In the genomic region with DNA sequence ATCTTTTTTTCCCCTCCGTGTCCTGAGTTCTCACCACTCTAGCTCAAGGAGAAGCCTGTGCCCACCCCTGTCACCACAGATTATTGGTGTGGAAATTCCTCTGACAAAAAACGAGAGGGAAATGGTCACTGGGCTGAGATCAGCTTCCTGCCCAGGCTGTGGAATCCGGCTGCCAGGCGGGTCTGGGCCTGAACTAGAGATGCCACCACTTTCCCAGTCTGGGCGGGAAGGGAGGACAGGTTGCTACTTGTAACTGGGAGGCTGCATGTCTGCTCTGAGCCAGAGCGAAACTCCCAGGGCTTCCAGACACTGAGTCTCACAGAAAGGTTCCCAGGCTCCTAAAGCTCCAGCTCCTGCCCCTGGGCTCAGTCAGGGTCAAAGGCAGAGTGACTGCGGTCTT, we compare ENCODE assay signal across 19 mouse cellular contexts. TPM values are rescaled to one million over a fixed set of nuclear protein-coding genes. Genes with fewer than 3 reads are reported as not detected.
A peak's percentile ranks its signal among the peaks of the same experiment; 100 is the strongest.
DNase-seq lines count a peak whose midpoint lies in the region; ATAC-seq and TF ChIP-seq lines count a peak whose summit lies in the region.
"Had no signal": no experiment of that assay in that cellular context is flagged by ENCODE, and none has a peak within 500 bp of the region (broad histone marks: within the 10 kb centered on the region; RNA-seq: fewer than 3 reads in every experiment).

No protein-coding gene starts in this region.

- H3K4me2 ChIP-seq in embryonic facial prominence, embryonic 14.5 days (ENCODE audit: low read depth, low read length) = no peak overlapping the region
- no peak overlapping the region for H3K4me2 ChIP-seq in limb, embryonic 14.5 days (replicated peaks; ENCODE audit: low read depth, low read length, severe bottlenecking)
- no peak overlapping the region for H3K4me2 ChIP-seq in forebrain, embryonic 15.5 days (replicated peaks)
- H3K4me2 ChIP-seq: heart, embryonic 15.5 days had no signal

- H3K4me1 ChIP-seq in embryonic facial prominence, embryonic 14.5 days (ENCODE audit: control insufficient read depth, insufficient read depth, low read length) = peaks cover 4% of the 10 kb centered on the region; the same call in 1 of the 2 replicates
- H3K4me1 ChIP-seq in limb, embryonic 14.5 days (ENCODE audit: control insufficient read depth, insufficient read depth, low read length) = no peaks in the 10 kb centered on the region
- no peaks in the 10 kb centered on the region for H3K4me1 ChIP-seq in forebrain, embryonic 15.5 days
- H3K4me1 ChIP-seq: heart, embryonic 15.5 days had no signal

- H3K36me3 ChIP-seq in embryonic facial prominence, embryonic 14.5 days (ENCODE audit: control insufficient read depth, insufficient read depth, low read length) = no peaks in the 10 kb centered on the region
- H3K36me3 ChIP-seq in limb, embryonic 14.5 days (ENCODE audit: control insufficient read depth, insufficient read depth, low read length) = no peaks in the 10 kb centered on the region
- H3K36me3 ChIP-seq in forebrain, embryonic 15.5 days = no peaks in the 10 kb centered on the region
- H3K36me3 ChIP-seq: heart, embryonic 15.5 days had no signal

- H3K27ac ChIP-seq in embryonic facial prominence, embryonic 14.5 days (replicated peaks; ENCODE audit: low read depth, low read length) = peak overlapping the region; percentile 72
- peak overlapping the region; percentile 2; the same call in 1 of the 2 replicates for H3K27ac ChIP-seq in limb, embryonic 14.5 days (replicated peaks; ENCODE audit: low read depth, low read length)
- no peak overlapping the region for H3K27ac ChIP-seq in forebrain, embryonic 15.5 days (replicated peaks)
- H3K27ac ChIP-seq: heart, embryonic 15.5 days had no signal

- H3K4me3 ChIP-seq in embryonic facial prominence, embryonic 14.5 days (ENCODE audit: low read depth, low read length) = no peak overlapping the region
- no peak overlapping the region for H3K4me3 ChIP-seq in limb, embryonic 14.5 days (replicated peaks; ENCODE audit: low read length)
- no peak overlapping the region for H3K4me3 ChIP-seq in forebrain, embryonic 15.5 days
- H3K4me3 ChIP-seq: heart, embryonic 15.5 days; megakaryocyte, embryonic 14.5 days had no signal

- peak; percentile 14 for DNase-seq in embryo, embryonic 9.5 days (ENCODE audit: extremely low spot score)
- DNase-seq in embryo, embryonic 11 days = no peak
- peak; percentile 83 for DNase-seq in embryonic facial prominence, embryonic 14.5 days (ENCODE audit: low spot score)
- DNase-seq in limb, embryonic 14.5 days (ENCODE audit: low spot score) = no peak
- peak; percentile 84 for DNase-seq in urinary bladder, postnatal 14 days (ENCODE audit: low spot score)
- DNase-seq in spleen, postnatal 4 days (ENCODE audit: low spot score in 2 of 2) = no peak
- DNase-seq in kidney, adult 18-20 months = no peak
- DNase-seq: adrenal gland, adult 8-10 months; cerebellum, adult 11-12 months; gastrocnemius, postnatal 10 days; heart, adult 18-20 months; left cerebral cortex, postnatal 4 days; lung, postnatal 14 days; thymus, adult 2 months had no signal

- H3K9me3 ChIP-seq in embryonic facial prominence, embryonic 14.5 days (ENCODE audit: control insufficient read depth, low read length) = no peaks in the 10 kb centered on the region
- H3K9me3 ChIP-seq in limb, embryonic 14.5 days (ENCODE audit: control insufficient read depth, low read length) = no peaks in the 10 kb centered on the region
- no peaks in the 10 kb centered on the region for H3K9me3 ChIP-seq in forebrain, embryonic 15.5 days
- H3K9me3 ChIP-seq: heart, embryonic 15.5 days; megakaryocyte, embryonic 14.5 days had no signal

- H3K27me3 ChIP-seq in embryonic facial prominence, embryonic 14.5 days (replicated peaks; ENCODE audit: control insufficient read depth, insufficient read depth, low read length) = no peaks in the 10 kb centered on the region
- no peaks in the 10 kb centered on the region for H3K27me3 ChIP-seq in limb, embryonic 14.5 days (ENCODE audit: control insufficient read depth, insufficient read depth, low read length)
- H3K27me3 ChIP-seq in forebrain, embryonic 15.5 days = no peaks in the 10 kb centered on the region
- H3K27me3 ChIP-seq: heart, embryonic 15.5 days had no signal

- H3K9ac ChIP-seq in embryonic facial prominence, embryonic 14.5 days (ENCODE audit: low read depth, low read length) = no peak overlapping the region
- 0 out of 2 replicates have a peak overlapping the region, but pooled peaks have one; percentile 31 for H3K9ac ChIP-seq in limb, embryonic 14.5 days (ENCODE audit: low read depth, low read length, severe bottlenecking)
- H3K9ac ChIP-seq in forebrain, embryonic 15.5 days (replicated peaks) = no peak overlapping the region
- H3K9ac ChIP-seq: heart, embryonic 15.5 days had no signal

- TF ChIP-seq POLR2A in limb, embryonic 14.5 days (IDR thresholded peaks at IDR 0.05; ENCODE audit: borderline replicate concordance, extremely low read depth, insufficient read depth, insufficient read length) = no peak

- ATAC-seq in embryonic facial prominence, embryonic 14.5 days (ENCODE audit: low read depth) = peak; percentile 61; the same call in 1 of the 2 replicates
- no peak for ATAC-seq in limb, embryonic 14.5 days (ENCODE audit: low FRiP score, low read depth)
- ATAC-seq in forebrain, embryonic 15.5 days (replicated peaks) = no peak
- ATAC-seq: inflammation-experienced regulatory T-cells, adult 6 months; midbrain, embryonic 16.5 days had no signal

- WGBS in embryonic facial prominence, embryonic 14.5 days = 65% methylated on average over 7 of the region's 7 CpGs
- 46% methylated on average over 7 of the region's 7 CpGs for whole genome bisulfite sequencing in limb, embryonic 14.5 days
- whole genome bisulfite sequencing in forebrain, embryonic 15.5 days = 88% methylated on average over 7 of the region's 7 CpGs

RNA-seq across cellular contexts. Expression of gene Diexf, which starts 11.0 kb away (rescaled TPM):
- polyA plus RNA-seq in embryonic facial prominence, embryonic 14.5 days (2014; fragmentation: Nextera tagmentation; extraction: Ambion mirVana) = 8.6 and 9.6 TPM in 2 replicates
- 33.4 and 43.6 TPM in 2 replicates for polyA plus RNA-seq in limb, embryonic 14.5 days (2012; rRNA removed)
- 8.9 and 10.6 TPM in 2 replicates for polyA plus RNA-seq in limb, embryonic 14.5 days (2014; fragmentation: Nextera tagmentation; extraction: Ambion mirVana)
- polyA plus RNA-seq in forebrain, embryonic 15.5 days (2015; fragmentation: Nextera tagmentation; extraction: Ambion mirVana) = 11.2 and 11.5 TPM in 2 replicates

RNA-seq across cellular contexts. Expression of gene Irf6, which starts 11.8 kb away (rescaled TPM):
- 33.9 and 41.6 TPM in 2 replicates for polyA plus RNA-seq in embryonic facial prominence, embryonic 14.5 days (2014; fragmentation: Nextera tagmentation; extraction: Ambion mirVana)
- 18.6 and 23.5 TPM in 2 replicates for polyA plus RNA-seq in limb, embryonic 14.5 days (2012; rRNA removed)
- polyA plus RNA-seq in limb, embryonic 14.5 days (2014; fragmentation: Nextera tagmentation; extraction: Ambion mirVana) = 39.8 and 50.0 TPM in 2 replicates
- 0.52 and 0.79 TPM in 2 replicates for polyA plus RNA-seq in forebrain, embryonic 15.5 days (2015; fragmentation: Nextera tagmentation; extraction: Ambion mirVana)

RNA-seq across cellular contexts. Expression of gene A130010J15Rik, which starts 26.7 kb away (rescaled TPM):
- polyA plus RNA-seq in embryonic facial prominence, embryonic 14.5 days (2014; fragmentation: Nextera tagmentation; extraction: Ambion mirVana) = 12.3 and 16.0 TPM in 2 replicates
- polyA plus RNA-seq in limb, embryonic 14.5 days (2012; rRNA removed) = 7.8 and 9.6 TPM in 2 replicates
- polyA plus RNA-seq in limb, embryonic 14.5 days (2014; fragmentation: Nextera tagmentation; extraction: Ambion mirVana) = 15.1 and 15.4 TPM in 2 replicates
- polyA plus RNA-seq in forebrain, embryonic 15.5 days (2015; fragmentation: Nextera tagmentation; extraction: Ambion mirVana) = 14.2 and 15.7 TPM in 2 replicates

Comparison
In these comparisons a context has a peak if more than half of its experiments do, and no peak if none do; other contexts are left out.
1. DNase-seq: peak in embryo, embryonic 9.5 days (single experiment), embryonic facial prominence, embryonic 14.5 days (single experiment) and urinary bladder, postnatal 14 days (single experiment); none in embryo, embryonic 11 days (single experiment), limb, embryonic 14.5 days (single experiment), spleen, postnatal 4 days (0 of 2) and kidney, adult 18-20 months (single experiment).
2. RNA of gene Irf6, which starts 11.8 kb away (polyA plus RNA-seq): 18.6 to 50.0 TPM in limb, embryonic 14.5 days and 33.9 to 41.6 TPM in embryonic facial prominence, embryonic 14.5 days; 0.52 to 0.79 TPM in forebrain, embryonic 15.5 days; every median in the first group is over 10 times any median in the second.